Mouse (Mus musculus) limb, embryonic 14.5 days (tissue): ENCODE results near the gene Ccrl2. TPM values are rescaled to one million over a fixed set of nuclear protein-coding genes. Genes with fewer than 3 reads are reported as not detected.

Experiments used
- ATAC-seq: fragments of 200-750 bp; cut with Nextera tagmentation; 2 replicates; pipeline ENCODE4 v1.8.0; 2017; ENCODE audit warnings: low read depth, moderate number of reproducible peaks, moderate TSS enrichment; ENCODE audit not compliant: low FRiP score
- DNase-seq: peaks from one replicate; pipeline ENCODE4 v3.0.0-alpha.2; 2015; ENCODE audit warnings: low spot score
- H3K27ac ChIP-seq: fragments of 300-500 bp; sonication (generic); replicated peaks from 2 replicates; pipeline ENCODE4 v1.5.1; 2014; ENCODE audit warnings: low read depth, mild to moderate bottlenecking, low read length, moderate library complexity, mixed read lengths
- H3K27me3 ChIP-seq: fragments of 300-500 bp; sonication (generic); 2 replicates; pipeline ENCODE4 v1.6.1; 2014; ENCODE audit warnings: low read length, mixed read lengths; ENCODE audit not compliant: control insufficient read depth, insufficient read depth
- H3K36me3 ChIP-seq: fragments of 300-500 bp; sonication (generic); 2 replicates; pipeline ENCODE4 v1.6.1; 2014; ENCODE audit warnings: mild to moderate bottlenecking, low read length, moderate library complexity, mixed read lengths; ENCODE audit not compliant: control insufficient read depth, insufficient read depth
- H3K4me1 ChIP-seq: fragments of 300-500 bp; sonication (generic); 2 replicates; pipeline ENCODE4 v1.6.1; 2014; ENCODE audit warnings: antibody characterized with exemption, low read length, mixed read lengths; ENCODE audit not compliant: control insufficient read depth, insufficient read depth
- H3K4me2 ChIP-seq: fragments of 300-500 bp; sonication (generic); replicated peaks from 2 replicates; pipeline ENCODE4 v1.6.1; 2014; ENCODE audit warnings: low read depth, mild to moderate bottlenecking, low read length, moderate library complexity; ENCODE audit not compliant: severe bottlenecking
- H3K4me3 ChIP-seq: fragments of 300-500 bp; sonication (generic); replicated peaks from 2 replicates; pipeline ENCODE4 v1.5.1; 2014; ENCODE audit warnings: low read length
- H3K9ac ChIP-seq: fragments of 300-500 bp; sonication (generic); 2 replicates; pipeline ENCODE4 v1.6.1; 2014; ENCODE audit warnings: mild to moderate bottlenecking, low read depth, low read length, moderate library complexity; ENCODE audit not compliant: severe bottlenecking
- H3K9me3 ChIP-seq: fragments of 300-500 bp; sonication (generic); 2 replicates; pipeline ENCODE4 v1.6.1; 2016; ENCODE audit warnings: low read length; ENCODE audit not compliant: control insufficient read depth
- POLR2A ChIP-seq: fragments of 200-500 bp; IDR thresholded peaks from 2 replicates; pipeline ENCODE4 v1.8.0; 2012; ENCODE audit warnings: inconsistent platforms, mild to moderate bottlenecking, moderate library complexity, borderline replicate concordance; ENCODE audit not compliant: insufficient read depth, insufficient read length; ENCODE audit errors: extremely low read depth
- WGBS: fragments of 180-500 bp; shearing (Covaris S2); extraction: QIAGEN DNeasy Blood & Tissue Kit; methylation state at CpG from one replicate; pipeline ENCODE4 v1.1.7; 2014; 5-methylcytosine and 5-hydroxymethylcytosine counted together
- polyA plus RNA-seq, 2 experiments: library from polyadenylated mRNA; depleted of rRNA in 1 of 2; stranded (reverse) in 1 of 2; unstranded in 1 of 2; fragments of >200 nt; fragmentation: Nextera tagmentation in 1 of 2; extraction: Ambion mirVana in 1 of 2; gene quantifications; 2 replicates each; pipeline versions ENCODE4 v1.2.1 to v1.2.3; 2012 to 2014

The Ccrl2 gene
- polyA plus RNA-seq, 2 experiments: 0.50 to 0.59 TPM

DNA sequence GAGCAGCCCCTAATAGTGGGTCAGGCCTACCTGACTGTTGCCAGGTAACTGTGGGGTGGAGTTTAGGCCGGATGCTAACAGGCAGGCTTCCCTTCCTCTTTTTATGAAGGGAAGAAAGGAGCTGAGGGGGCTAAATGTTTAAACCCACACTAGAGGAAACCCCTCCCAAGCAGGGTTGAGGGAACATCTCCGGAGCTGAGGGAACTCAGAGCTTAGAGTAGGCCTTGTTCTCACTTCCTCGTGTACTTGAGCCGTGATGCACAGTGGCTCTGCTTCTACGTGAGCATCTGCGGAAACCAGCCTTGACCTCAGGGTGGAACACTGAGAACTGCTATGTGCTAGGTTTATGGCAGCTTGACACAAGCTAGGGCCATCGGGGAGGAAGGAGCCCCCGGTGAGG, 23.5 kb upstream of the Ccrl2 start:
- no peak for ATAC-seq
- TF ChIP-seq POLR2A: no peak
- Histone ChIP-seq H3K9ac (no peak overlapping the region), H3K27me3 (no peaks in the 10 kb centered on the region), H3K9me3 (no peaks in the 10 kb centered on the region), H3K4me1 (no peaks in the 10 kb centered on the region), H3K36me3 (no peaks in the 10 kb centered on the region), H3K4me3 (no peak overlapping the region), H3K27ac (no peak overlapping the region), H3K4me2 (no peak overlapping the region)
- WGBS: 93% methylated on average over 8 of the region's 8 CpGs
- DNase-seq: no peak

DNA sequence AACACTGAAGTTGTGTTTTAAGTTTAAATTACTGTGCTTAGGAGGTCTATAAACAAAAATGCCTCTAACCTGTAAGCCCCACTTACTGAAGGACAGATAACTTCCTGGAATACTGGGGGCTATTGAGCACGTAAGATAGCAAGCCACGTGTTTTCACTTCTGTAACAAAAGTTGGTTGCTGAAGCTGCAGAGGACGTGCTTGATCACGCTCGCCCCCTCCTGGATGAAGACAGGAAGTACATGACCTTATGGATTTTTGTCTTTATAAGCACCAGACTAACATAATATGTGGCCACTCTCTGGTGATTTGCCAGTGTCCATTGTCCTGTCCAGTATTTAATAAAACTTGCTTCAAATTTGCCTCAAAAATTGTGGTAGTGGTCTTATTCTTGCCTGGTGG, 20.4 kb upstream of the Ccrl2 start:
- H3K4me1 ChIP-seq: no peaks in the 10 kb centered on the region

DNA sequence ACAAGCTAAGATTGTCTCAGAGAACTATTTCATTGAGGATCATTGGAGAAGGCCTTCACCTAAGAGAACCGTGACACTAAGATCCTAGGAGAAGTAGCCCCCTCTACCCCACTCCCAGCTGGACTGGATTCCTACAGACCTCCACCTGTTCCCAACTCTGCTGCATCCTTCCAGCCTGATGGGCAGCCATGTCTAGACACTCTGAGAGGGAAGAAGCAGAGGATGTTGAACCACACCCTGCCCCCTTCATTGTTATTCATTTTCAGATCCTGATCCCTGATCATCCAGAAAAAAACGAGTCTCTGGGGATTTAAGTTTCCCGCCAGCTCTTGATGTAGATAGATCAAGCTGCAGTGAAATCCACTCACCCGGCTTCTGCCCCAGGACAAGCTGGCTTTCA, 15.7 kb upstream of the Ccrl2 start:
- DNase-seq: no peak

More for the DNA sequence above, 20.4 kb upstream of the Ccrl2 start:
- Histone ChIP-seq H3K4me2 (no peak overlapping the region), H3K4me3 (no peak overlapping the region), H3K9me3 (peaks cover 8% of the 10 kb centered on the region; the same call in 1 of the 2 replicates), H3K9ac (no peak overlapping the region), H3K27me3 (no peaks in the 10 kb centered on the region), H3K27ac (no peak overlapping the region), H3K36me3 (no peaks in the 10 kb centered on the region)
- DNase-seq (no peak), ATAC-seq (no peak)
- no peak for TF ChIP-seq POLR2A
- 65% methylated on average over 5 of the region's 5 CpGs for WGBS

DNA sequence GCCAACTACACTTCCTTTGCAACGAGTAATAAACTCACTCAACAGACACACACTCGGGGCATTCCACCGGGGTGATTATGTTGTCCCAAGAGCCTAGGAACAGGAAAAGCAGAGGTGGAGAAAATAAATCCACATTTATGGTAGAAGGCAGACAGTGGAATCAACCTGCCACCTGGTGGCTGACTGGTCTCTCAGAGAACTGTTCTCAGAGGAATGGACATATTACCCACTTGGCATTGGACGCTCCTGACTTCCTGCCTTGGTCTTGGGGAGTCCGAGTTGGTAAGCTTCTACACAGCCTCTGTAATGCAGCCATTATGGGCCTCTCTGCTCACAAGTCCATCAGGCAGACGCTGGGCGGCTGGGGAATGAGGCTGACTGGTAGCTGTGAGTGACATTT, 14.9 kb upstream of the Ccrl2 start:
- H3K27ac ChIP-seq: no peak overlapping the region
- DNase-seq (peak; percentile 57), ATAC-seq (no peak)
- WGBS: 43% methylated on average over 7 of the region's 7 CpGs
- no peak for TF ChIP-seq POLR2A
- H3K4me2 ChIP-seq: no peak overlapping the region
- H3K9me3 ChIP-seq: peaks cover 8% of the 10 kb centered on the region; the same call in 1 of the 2 replicates
- H3K4me1 ChIP-seq: peaks cover 4% of the 10 kb centered on the region; the same call in 1 of the 2 replicates
- no peak overlapping the region for H3K4me3 ChIP-seq
- no peak overlapping the region for H3K9ac ChIP-seq
- no peaks in the 10 kb centered on the region for H3K36me3 ChIP-seq
- no peaks in the 10 kb centered on the region for H3K27me3 ChIP-seq

More for the DNA sequence above, 15.7 kb upstream of the Ccrl2 start:
- 74% methylated on average over 4 of the region's 4 CpGs for WGBS
- Histone ChIP-seq H3K9ac (no peak overlapping the region), H3K4me1 (peaks cover 4% of the 10 kb centered on the region; the same call in 1 of the 2 replicates), H3K27ac (no peak overlapping the region), H3K27me3 (no peaks in the 10 kb centered on the region), H3K4me3 (no peak overlapping the region), H3K4me2 (no peak overlapping the region), H3K9me3 (peaks cover 8% of the 10 kb centered on the region; the same call in 1 of the 2 replicates), H3K36me3 (no peaks in the 10 kb centered on the region)
- ATAC-seq: no peak
- no peak for TF ChIP-seq POLR2A

DNA sequence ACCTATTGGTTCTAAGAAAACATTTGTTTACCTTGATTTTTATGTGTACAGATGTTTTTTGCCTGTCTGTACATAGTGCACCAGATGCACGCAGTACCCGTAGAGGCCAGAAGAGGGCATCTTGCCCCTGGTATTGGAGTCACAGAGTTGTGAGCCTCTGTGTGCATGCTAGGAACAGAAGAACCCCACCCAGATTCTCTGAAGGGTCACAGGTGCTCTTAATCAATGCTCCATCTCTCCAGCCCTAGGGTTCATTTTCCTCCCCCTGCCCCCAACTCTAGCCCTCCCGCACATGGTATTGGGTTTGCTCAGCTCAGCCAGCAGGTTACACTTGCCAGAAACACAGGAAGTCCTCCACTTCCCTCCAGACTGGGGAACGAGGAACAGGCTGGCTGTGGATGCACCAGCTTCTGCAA, 13.2 kb upstream of the Ccrl2 start:
- ATAC-seq: no peak

More for the DNA sequence above, 13.2 kb upstream of the Ccrl2 start:
- no peak for TF ChIP-seq POLR2A
- 25% methylated on average over 4 of the region's 4 CpGs for WGBS
- peak; percentile 51 for DNase-seq
- Histone ChIP-seq H3K4me1 (peaks cover 4% of the 10 kb centered on the region; the same call in 1 of the 2 replicates), H3K36me3 (no peaks in the 10 kb centered on the region), H3K9ac (no peak overlapping the region), H3K4me2 (no peak overlapping the region), H3K4me3 (no peak overlapping the region), H3K27me3 (no peaks in the 10 kb centered on the region), H3K27ac (no peak overlapping the region), H3K9me3 (peaks cover 8% of the 10 kb centered on the region; the same call in 1 of the 2 replicates)
